Mouse (Mus musculus): ENCODE results near the gene Blm. TPM values are rescaled to one million over a fixed set of nuclear protein-coding genes. Genes with fewer than 3 reads are reported as not detected.

The Blm gene
- polyA plus RNA-seq, 1 experiment from 2014 or later = 27.1 TPM

GRCm38 (mm10) chr7:80558101-80558500, 23.2 kb upstream of the Blm start:
- Histone ChIP-seq H3K4me3 (replicated peaks) (no peak overlapping the region), H3K27ac (no peak overlapping the region), H3K9ac (no peak overlapping the region), H3K27me3 (no peaks in the 10 kb centered on the region), H3K36me3 (no peaks in the 10 kb centered on the region), H3K4me2 (no peak overlapping the region), H3K9me3 (replicated peaks) (no peaks in the 10 kb centered on the region), H3K4me1 (peaks cover 20% of the 10 kb centered on the region)
- WGBS = 46% methylated on average over 8 of the region's 8 CpGs
- no peak for ATAC-seq (replicated peaks; ENCODE audit: low FRiP score)

- no peak for ATAC-seq (replicated peaks; ENCODE audit: low FRiP score)
- Histone ChIP-seq H3K4me3 (replicated peaks) (no peak overlapping the region), H3K27ac (no peak overlapping the region), H3K36me3 (no peaks in the 10 kb centered on the region), H3K4me2 (no peak overlapping the region), H3K4me1 (peaks cover 20% of the 10 kb centered on the region), H3K9me3 (replicated peaks) (no peaks in the 10 kb centered on the region), H3K9ac (no peak overlapping the region), H3K27me3 (no peaks in the 10 kb centered on the region)
- 71% methylated on average over 4 of the region's 4 CpGs for WGBS
Observed at GRCm38 (mm10) chr7:80557161-80557560, 22.2 kb upstream of the Blm start.

DNA sequence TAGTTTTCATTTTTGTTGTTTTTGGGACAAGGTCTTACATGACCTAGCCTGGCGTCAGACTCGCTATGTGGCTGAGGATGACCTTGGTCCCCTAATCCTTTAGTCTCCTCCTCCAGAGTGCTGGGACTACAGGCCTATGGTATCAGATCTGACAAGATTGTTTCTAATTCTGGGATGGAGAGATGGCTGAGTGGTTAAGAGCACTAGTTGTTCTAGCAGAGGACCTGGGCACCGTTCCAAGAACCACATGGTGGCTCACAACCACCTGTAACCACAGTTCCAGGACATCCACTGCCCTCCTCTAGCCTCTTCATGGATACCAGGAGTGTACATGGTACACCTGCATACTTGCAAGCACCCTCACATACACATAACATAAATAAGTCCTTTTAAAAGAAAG, 21.2 kb upstream of the Blm start:
- Histone ChIP-seq H3K27ac (no peak overlapping the region), H3K9ac (no peak overlapping the region), H3K36me3 (no peaks in the 10 kb centered on the region), H3K9me3 (replicated peaks) (no peaks in the 10 kb centered on the region), H3K4me1 (peaks cover 20% of the 10 kb centered on the region), H3K27me3 (no peaks in the 10 kb centered on the region), H3K4me3 (replicated peaks) (no peak overlapping the region), H3K4me2 (no peak overlapping the region)
- 77% methylated on average over 3 of the region's 3 CpGs for WGBS
- no peak for ATAC-seq (replicated peaks; ENCODE audit: low FRiP score)

DNA sequence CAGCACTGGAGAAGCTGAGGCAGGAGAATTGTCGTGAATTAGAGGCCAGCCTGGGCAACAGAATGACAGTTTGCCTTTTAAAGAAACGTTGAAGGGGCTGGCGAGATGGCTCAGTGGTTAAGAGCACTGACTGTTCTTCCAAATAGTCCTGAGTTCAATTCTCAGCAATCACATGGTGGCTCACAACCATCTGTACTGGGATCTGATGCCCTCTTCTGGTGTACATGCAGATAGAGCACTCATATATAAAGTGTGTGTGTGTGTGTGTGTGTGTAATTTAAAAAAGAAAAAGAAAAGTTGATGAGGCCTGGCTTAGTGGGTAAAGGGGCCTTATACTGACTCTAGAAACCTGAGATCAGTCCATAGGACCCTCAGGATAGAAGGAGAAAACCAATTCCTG, 20.2 kb upstream of the Blm start:
- H3K9ac ChIP-seq = no peak overlapping the region
- H3K9me3 ChIP-seq (replicated peaks) = no peaks in the 10 kb centered on the region
- H3K27me3 ChIP-seq = no peaks in the 10 kb centered on the region
- H3K27ac ChIP-seq = peak overlapping the region; percentile 72
- no peak overlapping the region for H3K4me3 ChIP-seq (replicated peaks)
- 81% methylated on average over 3 of the region's 3 CpGs for WGBS
- H3K36me3 ChIP-seq = no peaks in the 10 kb centered on the region
- H3K4me2 ChIP-seq = 0 out of 2 replicates have a peak overlapping the region, but pooled peaks have one; percentile 25
- peaks cover 20% of the 10 kb centered on the region for H3K4me1 ChIP-seq
- ATAC-seq (replicated peaks; ENCODE audit: low FRiP score) = no peak

GRCm38 (mm10) chr7:80554180-80555021, 19.5 kb upstream of the Blm start:
- H3K4me3 ChIP-seq (replicated peaks) = no peak overlapping the region
- no peaks in the 10 kb centered on the region for H3K36me3 ChIP-seq
- peak; percentile 74 for ATAC-seq (replicated peaks; ENCODE audit: low FRiP score)
- no peaks in the 10 kb centered on the region for H3K9me3 ChIP-seq (replicated peaks)
- H3K4me1 ChIP-seq = peaks cover 20% of the 10 kb centered on the region
- peak overlapping the region; percentile 25 for H3K4me2 ChIP-seq
- 38% methylated on average over 22 of the region's 22 CpGs for WGBS
- peak overlapping the region; percentile 72 for H3K27ac ChIP-seq
- H3K9ac ChIP-seq = no peak overlapping the region
- no peaks in the 10 kb centered on the region for H3K27me3 ChIP-seq

GRCm38 (mm10) chr7:80548513-80549260, 13.8 kb upstream of the Blm start:
- no peak overlapping the region for H3K4me3 ChIP-seq (replicated peaks)
- no peak overlapping the region for H3K9ac ChIP-seq
- H3K4me2 ChIP-seq = no peak overlapping the region
- no peak overlapping the region for H3K27ac ChIP-seq
- WGBS = 81% methylated on average over 7 of the region's 7 CpGs
- H3K36me3 ChIP-seq = no peaks in the 10 kb centered on the region
- H3K9me3 ChIP-seq (replicated peaks) = no peaks in the 10 kb centered on the region
- no peaks in the 10 kb centered on the region for H3K27me3 ChIP-seq
- ATAC-seq (replicated peaks; ENCODE audit: low FRiP score) = no peak
- H3K4me1 ChIP-seq = no peaks in the 10 kb centered on the region; the same call in 1 of the 2 replicates

GRCm38 (mm10) chr7:80542139-80542831, 7.4 kb upstream of the Blm start:
- no peaks in the 10 kb centered on the region for H3K36me3 ChIP-seq
- H3K4me2 ChIP-seq = no peak overlapping the region
- H3K9ac ChIP-seq = no peak overlapping the region
- ATAC-seq (replicated peaks; ENCODE audit: low FRiP score) = no peak; the same call in 1 of the 2 replicates
- H3K27me3 ChIP-seq = no peaks in the 10 kb centered on the region
- H3K4me3 ChIP-seq (replicated peaks) = no peak overlapping the region
- no peaks in the 10 kb centered on the region for H3K9me3 ChIP-seq (replicated peaks)
- no peaks in the 10 kb centered on the region for H3K4me1 ChIP-seq
- no peak overlapping the region for H3K27ac ChIP-seq
- WGBS = 79% methylated on average over 7 of the region's 7 CpGs

- Histone ChIP-seq H3K4me2 (no peak overlapping the region), H3K4me1 (no peaks in the 10 kb centered on the region), H3K9ac (no peak overlapping the region), H3K27ac (no peak overlapping the region), H3K27me3 (no peaks in the 10 kb centered on the region), H3K4me3 (replicated peaks) (no peak overlapping the region), H3K36me3 (no peaks in the 10 kb centered on the region), H3K9me3 (replicated peaks) (no peaks in the 10 kb centered on the region)
- 67% methylated on average over 5 of the region's 5 CpGs for whole genome bisulfite sequencing
- ATAC-seq (replicated peaks; ENCODE audit: low FRiP score) = no peak
Observed at GRCm38 (mm10) chr7:80539581-80539980, 4.7 kb upstream of the Blm start.

DNA sequence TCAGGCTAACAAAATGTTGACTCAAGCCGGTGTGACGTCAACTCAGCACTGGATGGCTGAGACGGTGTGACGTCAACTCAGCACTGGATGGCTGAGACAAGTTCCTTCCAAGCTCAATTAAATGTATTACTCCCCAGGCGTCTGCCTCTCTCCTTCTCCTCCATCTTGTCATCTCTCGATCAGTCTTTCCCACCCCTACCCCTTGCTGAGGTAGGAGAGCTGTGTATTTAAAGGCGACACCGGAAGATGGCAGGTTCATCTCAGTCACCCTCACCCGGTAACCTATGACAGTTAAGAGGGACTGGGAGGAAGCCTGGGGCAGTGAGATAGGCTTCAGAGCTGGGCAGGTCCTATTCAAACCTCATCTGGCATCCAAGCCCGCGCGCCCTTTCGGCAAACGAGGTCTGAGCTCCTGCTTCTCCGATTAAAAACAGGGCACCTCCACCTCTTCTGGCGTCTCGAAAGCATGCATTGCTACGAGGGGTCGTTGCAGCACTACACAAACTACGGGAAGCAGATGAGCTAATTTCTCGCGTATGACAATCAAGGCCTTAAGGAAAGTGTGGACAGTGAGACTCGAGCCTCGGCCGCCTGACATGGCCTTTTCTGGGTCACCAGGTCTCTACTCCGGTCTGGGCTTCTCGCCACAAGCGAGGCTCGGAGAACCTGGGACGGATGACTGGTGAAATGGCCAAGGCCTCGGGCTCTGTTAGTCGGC, 469 bp downstream of the Blm start:
- 2% methylated on average over 32 of the region's 32 CpGs for WGBS
- ATAC-seq (replicated peaks; ENCODE audit: low FRiP score) = peak; percentile 43
- peak overlapping the region; percentile 75 for H3K4me3 ChIP-seq (replicated peaks)

DNA sequence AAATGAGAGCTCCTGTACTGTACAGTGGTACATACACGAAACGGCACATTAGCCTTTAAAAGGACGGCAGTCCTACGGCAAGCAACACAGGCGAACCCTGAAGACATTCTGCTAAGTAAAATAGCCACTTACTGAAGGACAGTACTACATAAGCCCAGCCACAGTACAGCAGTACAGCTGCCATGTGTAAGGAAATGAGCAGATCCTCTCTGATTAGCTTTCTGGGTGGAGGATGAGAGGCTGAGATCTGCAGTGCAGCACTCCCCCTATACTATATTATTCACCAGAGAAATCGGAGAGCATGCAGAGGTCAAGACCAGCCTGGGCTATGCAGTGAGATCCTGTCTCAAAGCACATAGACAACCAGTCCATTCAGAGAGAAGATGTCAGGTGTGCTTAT, 3.8 kb downstream of the Blm start:
- no peak for ATAC-seq (replicated peaks; ENCODE audit: low FRiP score)
- H3K27me3 ChIP-seq = no peaks in the 10 kb centered on the region
- no peaks in the 10 kb centered on the region for H3K9me3 ChIP-seq (replicated peaks)
- H3K27ac ChIP-seq = no peak overlapping the region
- no peak overlapping the region for H3K4me2 ChIP-seq
- no peak overlapping the region for H3K4me3 ChIP-seq (replicated peaks)
- 86% methylated on average over 6 of the region's 6 CpGs for WGBS
- H3K4me1 ChIP-seq = peaks cover 11% of the 10 kb centered on the region
- no peak overlapping the region for H3K9ac ChIP-seq
- H3K36me3 ChIP-seq = no peaks in the 10 kb centered on the region

More for the DNA sequence above, 469 bp downstream of the Blm start:
- Histone ChIP-seq H3K27me3 (no peaks in the 10 kb centered on the region), H3K4me1 (peaks cover 11% of the 10 kb centered on the region), H3K27ac (peak overlapping the region; percentile 78), H3K36me3 (no peaks in the 10 kb centered on the region), H3K9me3 (replicated peaks) (no peaks in the 10 kb centered on the region), H3K4me2 (peak overlapping the region; percentile 74), H3K9ac (peak overlapping the region; percentile 76)

DNA sequence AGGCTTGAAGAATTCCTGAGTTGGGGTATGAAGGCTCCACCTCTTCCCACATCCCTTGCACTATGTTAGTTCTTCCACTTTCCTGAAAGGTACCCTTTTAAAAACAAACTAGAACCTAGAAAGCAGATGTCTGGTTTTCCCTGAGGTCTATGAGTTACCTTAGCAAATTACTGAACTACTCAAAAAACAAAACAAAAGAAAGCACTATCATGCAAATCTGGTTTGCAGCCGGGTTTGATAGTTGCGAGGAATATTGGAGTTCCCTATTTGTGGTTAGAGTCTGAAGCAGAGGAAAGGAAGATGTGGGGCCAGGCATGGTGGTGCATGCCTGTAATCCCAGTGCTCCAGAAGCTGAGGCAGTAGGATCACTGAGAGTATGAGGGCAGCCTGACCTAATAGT, 4.3 kb downstream of the Blm start:
- Histone ChIP-seq H3K36me3 (no peaks in the 10 kb centered on the region), H3K9me3 (replicated peaks) (no peaks in the 10 kb centered on the region), H3K27ac (no peak overlapping the region), H3K4me3 (replicated peaks) (no peak overlapping the region), H3K9ac (no peak overlapping the region), H3K27me3 (no peaks in the 10 kb centered on the region), H3K4me2 (no peak overlapping the region), H3K4me1 (peaks cover 11% of the 10 kb centered on the region)
- WGBS = 91% methylated on average over 2 of the region's 2 CpGs
- ATAC-seq (replicated peaks; ENCODE audit: low FRiP score) = no peak
